Mouse (Mus musculus) Patski (cell line): ENCODE data around the gene Diras2. TPM values are rescaled to one million over a fixed set of nuclear protein-coding genes. Genes with fewer than 3 reads are reported as not detected.

Experiments
- ATAC-seq: fragments of 100-300 bp; one replicate; pipeline ENCODE4 v1.8.0; 2021
- CTCF ChIA-PET: fragments of 350-600 bp; sonication (Branson Sonifier 250); formaldehyde crosslinking; loops from one replicate; lab custom pipeline; 2022; ENCODE audit warnings: inconsistent platforms; lab: Charles Lee
- POLR2A ChIA-PET: fragments of 350-600 bp; sonication (Branson Sonifier 250); formaldehyde crosslinking; loops from one replicate; lab custom pipeline; 2022; ENCODE audit warnings: antibody characterized with exemption, inconsistent platforms; lab: Charles Lee
- DNase-seq: peaks from one replicate; pipeline ENCODE4 v3.0.0-alpha.2; 2011; ENCODE audit warnings: low read depth, low spot score
- H3K27me3 ChIP-seq: fragments of 371-371 bp; one replicate; pipeline ENCODE4 v1.5.1; 2021
- CTCF ChIP-seq: fragments of 100-300 bp; IDR thresholded peaks from one replicate; pipeline ENCODE4 v1.5.1; 2021
- in situ Hi-C: fragments of 300-500 bp; cut with MboI; formaldehyde crosslinking; loops from 3 replicates; pipeline ENCODE4 v1.11.1; 2018; ENCODE audit warnings: low pct_unique_long_range_greater_than_20kb, mixed read lengths
- polyA plus RNA-seq: library from polyadenylated mRNA; unstranded; gene quantifications from one replicate; pipeline ENCODE4 v1.2.3, GENCODE M21; 2021

Gene Diras2
- polyA plus RNA-seq, 1 experiment from 2014 or later: not detected

- POLR2A ChIA-PET: no interaction called here
- CTCF ChIA-PET: no interaction called here
- ATAC-seq (no peak), DNase-seq (no peak)
- in situ Hi-C loops: no loop called here
- H3K27me3 ChIP-seq: peaks cover 12% of the 10 kb centered on the region
- no peak for TF ChIP-seq CTCF
Measured at GRCm38 (mm10) chr13:52501686-52502085, 29.4 kb downstream of the Diras2 start.

- in situ Hi-C loops: loop anchor here (25.0 kb wide), 1 partner anchor 860 kb away; the partner anchor contains the start of gene Cks2
- ATAC-seq (no peak), DNase-seq (no peak)
- no peak for TF ChIP-seq CTCF
- H3K27me3 ChIP-seq: peaks cover 8% of the 10 kb centered on the region
- ChIA-PET POLR2A (no interaction called here), CTCF (no interaction called here)
Measured at GRCm38 (mm10) chr13:52497029-52497550, 34.0 kb downstream of the Diras2 start.

DNA sequence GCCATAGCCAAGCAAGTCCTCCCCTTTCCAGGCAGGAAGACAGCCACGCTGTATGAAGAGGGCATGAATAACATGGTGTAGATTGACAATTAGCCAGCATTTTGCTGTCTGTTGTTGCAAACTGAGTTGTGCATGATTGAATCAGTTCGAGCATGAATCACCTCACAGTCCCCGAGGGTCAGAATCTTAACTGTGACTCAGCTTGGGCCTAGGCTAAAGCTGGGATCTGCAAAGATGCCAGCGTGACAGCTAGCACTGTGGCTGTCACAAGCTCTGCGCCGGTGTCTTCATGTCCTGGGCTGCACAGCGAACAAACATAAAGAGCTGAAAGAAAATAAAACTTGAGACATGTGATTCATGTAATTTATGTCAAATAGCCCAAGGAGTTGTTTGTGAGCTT, 42.3 kb downstream of the Diras2 start:
- no peak for TF ChIP-seq CTCF
- ATAC-seq (peak; percentile 93), DNase-seq (peak; percentile 44)
- ChIA-PET CTCF (no interaction called here), POLR2A (no interaction called here)
- in situ Hi-C loops: loop anchor here (25.0 kb wide), 1 partner anchor 852 kb away; the partner anchor contains the start of gene Cks2
- H3K27me3 ChIP-seq: no peaks in the 10 kb centered on the region

DNA sequence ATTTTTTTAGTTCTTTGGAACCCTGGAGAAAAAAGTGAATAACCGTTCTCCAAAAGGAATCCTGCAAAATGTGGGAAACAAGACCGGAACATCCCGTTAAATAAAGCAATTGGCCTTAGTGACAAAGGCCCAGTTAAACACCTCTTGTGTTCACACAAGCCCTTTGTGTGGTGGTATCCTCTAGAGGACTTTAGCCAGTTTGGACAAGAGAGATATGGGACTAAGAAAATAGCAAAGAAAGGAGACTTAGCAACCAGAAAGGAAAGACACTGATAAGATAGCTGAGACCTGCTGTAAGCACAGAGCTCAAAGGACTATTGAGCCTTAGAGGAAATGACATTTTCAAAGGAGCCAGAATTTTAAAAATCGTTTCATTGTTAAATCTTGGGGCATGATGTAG, 47.0 kb downstream of the Diras2 start:
- in situ Hi-C loops: loop anchor here (25.0 kb wide), 1 partner anchor 847 kb away; the partner anchor contains the start of gene Cks2
- ChIA-PET POLR2A (no interaction called here), CTCF (interaction anchor here (0.7 to 1.4 kb wide), 3 partner anchors 10 to 46 kb away, joined by 3 to 4 read pairs (median 4); no protein-coding TSS in a partner anchor)
- no peaks in the 10 kb centered on the region for H3K27me3 ChIP-seq
- TF ChIP-seq CTCF: no peak
- DNase-seq (no peak), ATAC-seq (no peak)

DNA sequence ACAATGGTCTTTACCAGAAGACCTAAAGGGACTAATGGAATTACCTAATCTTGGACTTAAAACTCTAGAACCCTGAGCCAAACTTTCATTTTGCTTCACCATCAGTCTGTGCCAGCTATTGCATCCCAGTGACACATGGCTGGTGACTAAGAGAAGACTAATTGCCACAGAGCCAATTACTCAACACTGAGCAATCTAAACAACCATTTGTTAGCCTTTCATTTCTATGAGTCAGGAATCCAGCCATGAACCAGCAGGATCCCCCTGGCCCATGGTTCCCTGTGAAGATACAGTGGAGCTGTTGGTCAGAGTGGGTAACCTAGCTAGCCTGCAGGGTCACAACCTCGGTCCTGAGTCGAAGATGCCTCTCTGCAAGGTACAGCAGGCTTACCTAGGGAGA, 49.3 kb downstream of the Diras2 start:
- TF ChIP-seq CTCF: no peak
- CTCF ChIA-PET: interaction anchor here (1.2 kb wide), 1 partner anchor 228 kb away, joined by 3 read pairs; no protein-coding TSS in a partner anchor
- POLR2A ChIA-PET: no interaction called here
- DNase-seq: peak; percentile 71
- ATAC-seq: peak; percentile 90
- in situ Hi-C loops: loop anchor here (25.0 kb wide), 1 partner anchor 844 kb away; the partner anchor contains the start of gene Cks2
- no peaks in the 10 kb centered on the region for H3K27me3 ChIP-seq

GRCm38 (mm10) chr13:52479146-52479545, 51.9 kb downstream of the Diras2 start:
- no peak for TF ChIP-seq CTCF
- ChIA-PET POLR2A (no interaction called here), CTCF (no interaction called here)
- in situ Hi-C loops: loop anchor here (25.0 kb wide), 1 partner anchor 842 kb away; the partner anchor contains the start of gene Cks2
- H3K27me3 ChIP-seq: no peaks in the 10 kb centered on the region
- ATAC-seq (no peak), DNase-seq (no peak)

DNA sequence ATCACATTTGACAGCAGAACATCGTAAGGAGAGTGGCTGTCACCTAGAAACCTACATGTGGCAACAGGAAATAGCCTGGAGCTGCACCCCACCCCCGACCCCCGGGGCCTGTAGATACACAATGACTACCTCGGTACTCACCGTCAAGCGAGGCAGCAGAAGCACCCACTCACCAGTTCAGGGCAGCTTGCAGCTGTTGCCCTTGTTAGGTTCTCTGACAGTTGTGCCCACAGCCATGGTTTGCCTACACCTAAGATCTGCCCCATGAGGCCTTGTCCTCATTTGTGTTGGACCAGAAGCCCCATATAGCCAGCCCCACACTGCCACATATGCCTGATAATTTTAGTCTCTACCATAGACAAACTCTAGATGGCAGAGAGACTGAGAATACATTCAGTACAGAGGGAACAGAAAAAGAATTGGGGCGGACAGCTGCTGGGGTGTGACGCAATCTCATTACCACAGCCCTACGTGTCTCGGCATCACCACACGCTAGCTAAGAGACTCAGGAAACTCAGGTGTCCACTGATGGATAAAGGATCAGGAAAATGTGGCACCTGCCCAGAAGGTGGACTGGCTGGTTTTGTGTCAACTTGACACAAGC, 54.0 kb downstream of the Diras2 start:
- CTCF ChIA-PET: no interaction called here
- TF ChIP-seq CTCF: no peak
- POLR2A ChIA-PET: no interaction called here
- DNase-seq (no peak), ATAC-seq (no peak)
- in situ Hi-C loops: loop anchor here (25.0 kb wide), 1 partner anchor 840 kb away; the partner anchor contains the start of gene Cks2
- no peaks in the 10 kb centered on the region for H3K27me3 ChIP-seq

- in situ Hi-C loops: loop anchor here (25.0 kb wide), 1 partner anchor 839 kb away; the partner anchor contains the start of gene Cks2
- ATAC-seq (no peak), DNase-seq (no peak)
- CTCF ChIA-PET: interaction anchor here (0.8 to 0.9 kb wide), 2 partner anchors 106 to 877 kb away, joined by 3 read pairs; no protein-coding TSS in a partner anchor
- peak; percentile 52 for TF ChIP-seq CTCF
- H3K27me3 ChIP-seq: no peaks in the 10 kb centered on the region
- POLR2A ChIA-PET: no interaction called here
Measured at GRCm38 (mm10) chr13:52476222-52476621, 54.9 kb downstream of the Diras2 start.

DNA sequence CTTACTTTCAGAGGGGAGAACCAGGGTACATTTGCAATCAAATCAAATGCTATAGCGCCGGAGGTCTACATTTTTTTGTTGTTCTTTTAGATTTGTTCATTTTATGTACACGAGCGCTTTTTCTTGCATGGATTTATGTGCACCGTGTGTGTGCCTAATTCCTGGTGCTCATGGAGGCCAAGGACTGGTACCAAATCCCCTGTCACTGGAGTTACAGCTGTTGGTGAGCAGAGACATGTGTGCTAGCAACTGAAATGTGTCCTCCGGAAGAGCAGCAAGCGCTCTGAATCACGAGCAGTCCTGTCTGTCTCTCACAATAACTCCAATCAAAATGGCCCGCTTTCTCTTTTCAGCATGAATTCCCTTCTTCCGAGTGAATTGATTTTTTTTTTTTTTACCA, 55.8 kb downstream of the Diras2 start:
- DNase-seq (no peak), ATAC-seq (no peak)
- ChIA-PET POLR2A (no interaction called here), CTCF (no interaction called here)
- no peaks in the 10 kb centered on the region for H3K27me3 ChIP-seq
- TF ChIP-seq CTCF: no peak
- in situ Hi-C loops: loop anchor here (25.0 kb wide), 1 partner anchor 838 kb away; the partner anchor contains the start of gene Cks2

- POLR2A ChIA-PET: no interaction called here
- in situ Hi-C loops: loop anchor here (25.0 kb wide), 1 partner anchor 838 kb away; the partner anchor contains the start of gene Cks2
- ATAC-seq: no peak
- CTCF ChIA-PET: interaction anchor here (1.5 to 1.6 kb wide), 2 partner anchors 9 to 13 kb away, joined by 4 read pairs; no protein-coding TSS in a partner anchor
- no peaks in the 10 kb centered on the region for H3K27me3 ChIP-seq
- DNase-seq: no peak
- no peak for TF ChIP-seq CTCF
Measured at GRCm38 (mm10) chr13:52474807-52475206, 56.3 kb downstream of the Diras2 start.
